Mouse (Mus musculus): ENCODE data around the gene Rnase11. TPM values are rescaled to one million over a fixed set of nuclear protein-coding genes. Genes with fewer than 3 reads are reported as not detected.

Gene Rnase11
- total and polyA plus RNA-seq, 3 experiments = not detected

- no peak within 1 kb of the TSS for H3K4me3 ChIP-seq (ENCODE audit: control insufficient read depth in 1 of 2, insufficient read depth in 1 of 2, low read depth in 2 of 2, low read length in 2 of 2)
- no peaks in the 10 kb centered on the region for H3K27me3 ChIP-seq (ENCODE audit: control insufficient read depth in 1 of 2, insufficient read depth in 2 of 2, low read length in 2 of 2)
- no peaks in the 10 kb centered on the region for H3K4me1 ChIP-seq (ENCODE audit: control insufficient read depth in 1 of 2, insufficient read depth in 2 of 2, low read length in 2 of 2)
- no peaks in the 10 kb centered on the region for H3K36me3 ChIP-seq (ENCODE audit: control insufficient read depth in 1 of 2, insufficient read depth in 2 of 2, low read length in 2 of 2)
- no peak within 1 kb of the TSS for H3K27ac ChIP-seq (ENCODE audit: control insufficient read depth, low read depth, low read length)
- no peak within 1 kb of the TSS for H3K9ac ChIP-seq (ENCODE audit: control insufficient read depth, low read depth, low read length, poor library complexity, severe bottlenecking)
- no peak for DNase-seq (ENCODE audit: low read depth, low spot score)
- H3K79me2 ChIP-seq (ENCODE audit: control insufficient read depth, insufficient read depth, low read length, poor library complexity) = no peaks in the 10 kb centered on the region
- no peaks in the 10 kb centered on the region for H3K9me3 ChIP-seq (replicated peaks; ENCODE audit: insufficient read depth, low read length)
- TF ChIP-seq POLR2AphosphoS5 (IDR thresholded peaks at IDR 0.05; ENCODE audit: borderline replicate concordance, low read depth, low read length) = no peak
- TF ChIP-seq ZNF384 (IDR thresholded peaks at IDR 0.05; ENCODE audit: low read depth, low read length) = no peak
- TF ChIP-seq ZC3H11A (IDR thresholded peaks at IDR 0.05; ENCODE audit: low read depth, low read length) = no peak
- TF ChIP-seq JUND (IDR thresholded peaks at IDR 0.05; ENCODE audit: low read depth, low read length) = no peak
- TF ChIP-seq EP300 (IDR thresholded peaks at IDR 0.05; ENCODE audit: low read depth in 1 of 2, low read length in 2 of 2) = no peak
- no peak for TF ChIP-seq RAD21 (IDR thresholded peaks at IDR 0.05; ENCODE audit: low read depth, low read length)
- TF ChIP-seq SIN3A (IDR thresholded peaks at IDR 0.05; ENCODE audit: low read length) = no peak
- TF ChIP-seq MAZ (IDR thresholded peaks at IDR 0.05; ENCODE audit: low read depth, low read length) = no peak
- TF ChIP-seq MXI1 (IDR thresholded peaks at IDR 0.05; ENCODE audit: low read depth, low read length) = no peak
- no peak for TF ChIP-seq USF2 (IDR thresholded peaks at IDR 0.05; ENCODE audit: borderline replicate concordance in 1 of 2, insufficient read depth in 1 of 2, low read depth in 1 of 2, low read length in 2 of 2)
- TF ChIP-seq MYB (IDR thresholded peaks at IDR 0.05; ENCODE audit: low read depth, low read length) = no peak
Measured at GRCm38 (mm10) chr14:51007152-51007801, 42.7 kb downstream of the Rnase11 start, which contains the start of gene Rnase10. Rnase10 (plus strand) TSS chr14:51007751.

Other genes with a start within 250 kb of the Rnase11 start
- 23.3 and 28.3 TPM in 2 replicates for gene Ccnb1ip1, start 242.4 kb downstream of the Rnase11 start, total RNA-seq (2012; rRNA removed)
- 10 to 100 TPM in 1 of 2 experiments, not detected in 1; 27.6 TPM for gene Ccnb1ip1, start 242.4 kb downstream of the Rnase11 start, polyA plus RNA-seq (2012; ENCODE audit: insufficient read depth in 1 of 2, insufficient read length in 2 of 2, low read depth in 1 of 2, low replicate concordance in 2 of 2, missing spikeins in 1 of 2)
- 65.6 and 81.1 TPM in 2 replicates for gene Parp2, start 242.3 kb downstream of the Rnase11 start, total RNA-seq (2012; rRNA removed)
- gene Parp2, start 242.3 kb downstream of the Rnase11 start, polyA plus RNA-seq (2012; ENCODE audit: insufficient read depth in 1 of 2, insufficient read length in 2 of 2, low read depth in 1 of 2, low replicate concordance in 2 of 2, missing spikeins in 1 of 2) = 10 to 100 TPM in 1 of 2 experiments, not detected in 1; 83.2 TPM
- gene Tep1, start 179.6 kb downstream of the Rnase11 start, total RNA-seq (2012; rRNA removed) = 19.5 and 36.8 TPM in 2 replicates
- 10 to 100 TPM in 1 of 2 experiments, not detected in 1; 13.7 TPM for gene Tep1, start 179.6 kb downstream of the Rnase11 start, polyA plus RNA-seq (2012; ENCODE audit: insufficient read depth in 1 of 2, insufficient read length in 2 of 2, low read depth in 1 of 2, low replicate concordance in 2 of 2, missing spikeins in 1 of 2)
- gene Klhl33, start 152.7 kb downstream of the Rnase11 start, total RNA-seq (2012; rRNA removed) = not detected in 2 replicates
- gene Klhl33, start 152.7 kb downstream of the Rnase11 start, polyA plus RNA-seq (2012; ENCODE audit: insufficient read depth in 1 of 2, insufficient read length in 2 of 2, low read depth in 1 of 2, low replicate concordance in 2 of 2, missing spikeins in 1 of 2) = under 1 TPM in 1 of 2 experiments, not detected in 1; 0.01 TPM
- 28.0 and 29.6 TPM in 2 replicates for gene Osgep, start 125.3 kb downstream of the Rnase11 start, total RNA-seq (2012; rRNA removed)
- 10 to 100 TPM in 1 of 2 experiments, not detected in 1; 45.1 TPM for gene Osgep, start 125.3 kb downstream of the Rnase11 start, polyA plus RNA-seq (2012; ENCODE audit: insufficient read depth in 1 of 2, insufficient read length in 2 of 2, low read depth in 1 of 2, low replicate concordance in 2 of 2, missing spikeins in 1 of 2)
- 123 and 129 TPM in 2 replicates for gene Apex1, start 125.2 kb downstream of the Rnase11 start, total RNA-seq (2012; rRNA removed)
- 100 to 1,000 TPM in 1 of 2 experiments, not detected in 1; 155 TPM for gene Apex1, start 125.2 kb downstream of the Rnase11 start, polyA plus RNA-seq (2012; ENCODE audit: insufficient read depth in 1 of 2, insufficient read length in 2 of 2, low read depth in 1 of 2, low replicate concordance in 2 of 2, missing spikeins in 1 of 2)
- gene Pip4p1, start 119.3 kb downstream of the Rnase11 start, total RNA-seq (2012; rRNA removed) = 10.5 and 12.2 TPM in 2 replicates
- 10 to 100 TPM in 1 of 2 experiments, not detected in 1; 21.6 TPM for gene Pip4p1, start 119.3 kb downstream of the Rnase11 start, polyA plus RNA-seq (2012; ENCODE audit: insufficient read depth in 1 of 2, insufficient read length in 2 of 2, low read depth in 1 of 2, low replicate concordance in 2 of 2, missing spikeins in 1 of 2)
- gene Pnp, start 119.1 kb downstream of the Rnase11 start, total RNA-seq (2012; rRNA removed) = 46.7 and 49.7 TPM in 2 replicates
- 100 to 1,000 TPM in 1 of 2 experiments, 10 to 100 TPM in 1; 36.2 to 302 TPM for gene Pnp, start 119.1 kb downstream of the Rnase11 start, polyA plus RNA-seq (2012; ENCODE audit: insufficient read depth in 1 of 2, insufficient read length in 2 of 2, low read depth in 1 of 2, low replicate concordance in 2 of 2, missing spikeins in 1 of 2)
- 11.7 and 14.5 TPM in 2 replicates for gene Gm49342, start 105.6 kb downstream of the Rnase11 start, total RNA-seq (2012; rRNA removed)
- 10 to 100 TPM in 1 of 2 experiments, not detected in 1; 45.2 TPM for gene Gm49342, start 105.6 kb downstream of the Rnase11 start, polyA plus RNA-seq (2012; ENCODE audit: insufficient read depth in 1 of 2, insufficient read length in 2 of 2, low read depth in 1 of 2, low replicate concordance in 2 of 2, missing spikeins in 1 of 2)
- 0.65 and 0.85 TPM in 2 replicates for gene Pnp2, start 94.2 kb downstream of the Rnase11 start, total RNA-seq (2012; rRNA removed)
- gene Pnp2, start 94.2 kb downstream of the Rnase11 start, polyA plus RNA-seq (2012; ENCODE audit: insufficient read depth in 1 of 2, insufficient read length in 2 of 2, low read depth in 1 of 2, low replicate concordance in 2 of 2, missing spikeins in 1 of 2) = 1 to 10 TPM in 1 of 2 experiments, not detected in 1; 1.7 TPM
- gene Rnase10, start 42.4 kb downstream of the Rnase11 start, total RNA-seq (2012; rRNA removed) = not detected in 2 replicates
- not detected for gene Rnase10, start 42.4 kb downstream of the Rnase11 start, polyA plus RNA-seq (2012; ENCODE audit: insufficient read depth in 1 of 2, insufficient read length in 2 of 2, low read depth in 1 of 2, low replicate concordance in 2 of 2, missing spikeins in 1 of 2)
- gene Rnase9, start 8.3 kb downstream of the Rnase11 start, total RNA-seq (2012; rRNA removed) = not detected in 2 replicates
- not detected for gene Rnase9, start 8.3 kb downstream of the Rnase11 start, polyA plus RNA-seq (2012; ENCODE audit: insufficient read depth in 1 of 2, insufficient read length in 2 of 2, low read depth in 1 of 2, low replicate concordance in 2 of 2, missing spikeins in 1 of 2)
- not detected in 2 replicates for gene Rnase12, start 7.5 kb upstream of the Rnase11 start, total RNA-seq (2012; rRNA removed)
- not detected for gene Rnase12, start 7.5 kb upstream of the Rnase11 start, polyA plus RNA-seq (2012; ENCODE audit: insufficient read depth in 1 of 2, insufficient read length in 2 of 2, low read depth in 1 of 2, low replicate concordance in 2 of 2, missing spikeins in 1 of 2)
- not detected in 2 replicates for gene Olfr750, start 24.3 kb upstream of the Rnase11 start, total RNA-seq (2012; rRNA removed)
- gene Olfr750, start 24.3 kb upstream of the Rnase11 start, polyA plus RNA-seq (2012; ENCODE audit: insufficient read depth in 1 of 2, insufficient read length in 2 of 2, low read depth in 1 of 2, low replicate concordance in 2 of 2, missing spikeins in 1 of 2) = not detected
- gene Rnase4, start 40.9 kb upstream of the Rnase11 start, total RNA-seq (2012; rRNA removed) = not detected in 2 replicates
- under 1 TPM in 1 of 2 experiments, not detected in 1; 0.18 TPM for gene Rnase4, start 40.9 kb upstream of the Rnase11 start, polyA plus RNA-seq (2012; ENCODE audit: insufficient read depth in 1 of 2, insufficient read length in 2 of 2, low read depth in 1 of 2, low replicate concordance in 2 of 2, missing spikeins in 1 of 2)
- gene Ang, start 41.0 kb upstream of the Rnase11 start, total RNA-seq (2012; rRNA removed) = not detected in 2 replicates
- not detected for gene Ang, start 41.0 kb upstream of the Rnase11 start, polyA plus RNA-seq (2012; ENCODE audit: insufficient read depth in 1 of 2, insufficient read length in 2 of 2, low read depth in 1 of 2, low replicate concordance in 2 of 2, missing spikeins in 1 of 2)
- gene Eddm3b, start 64.3 kb upstream of the Rnase11 start, total RNA-seq (2012; rRNA removed) = not detected in 2 replicates
- gene Eddm3b, start 64.3 kb upstream of the Rnase11 start, polyA plus RNA-seq (2012; ENCODE audit: insufficient read depth in 1 of 2, insufficient read length in 2 of 2, low read depth in 1 of 2, low replicate concordance in 2 of 2, missing spikeins in 1 of 2) = not detected
- 65.0 and 73.4 TPM in 2 replicates for gene Rnase6, start 73.7 kb upstream of the Rnase11 start, total RNA-seq (2012; rRNA removed)
- gene Rnase6, start 73.7 kb upstream of the Rnase11 start, polyA plus RNA-seq (2012; ENCODE audit: insufficient read depth in 1 of 2, insufficient read length in 2 of 2, low read depth in 1 of 2, low replicate concordance in 2 of 2, missing spikeins in 1 of 2) = 10 to 100 TPM in 1 of 2 experiments, not detected in 1; 49.2 TPM
- not detected in 2 replicates for gene Rnase1, start 96.6 kb upstream of the Rnase11 start, total RNA-seq (2012; rRNA removed)
- under 1 TPM in 1 of 2 experiments, not detected in 1; 0.07 TPM for gene Rnase1, start 96.6 kb upstream of the Rnase11 start, polyA plus RNA-seq (2012; ENCODE audit: insufficient read depth in 1 of 2, insufficient read length in 2 of 2, low read depth in 1 of 2, low replicate concordance in 2 of 2, missing spikeins in 1 of 2)
- not detected in 2 replicates for gene Rnase2b, start 112.1 kb upstream of the Rnase11 start, total RNA-seq (2012; rRNA removed)
- gene Rnase2b, start 112.1 kb upstream of the Rnase11 start, polyA plus RNA-seq (2012; ENCODE audit: insufficient read depth in 1 of 2, insufficient read length in 2 of 2, low read depth in 1 of 2, low replicate concordance in 2 of 2, missing spikeins in 1 of 2) = not detected
- not detected in 2 replicates for gene Ang2, start 149.0 kb upstream of the Rnase11 start, total RNA-seq (2012; rRNA removed)
- gene Ang2, start 149.0 kb upstream of the Rnase11 start, polyA plus RNA-seq (2012; ENCODE audit: insufficient read depth in 1 of 2, insufficient read length in 2 of 2, low read depth in 1 of 2, low replicate concordance in 2 of 2, missing spikeins in 1 of 2) = not detected
- not detected in 2 replicates for gene Ear14, start 153.2 kb upstream of the Rnase11 start, total RNA-seq (2012; rRNA removed)
- not detected for gene Ear14, start 153.2 kb upstream of the Rnase11 start, polyA plus RNA-seq (2012; ENCODE audit: insufficient read depth in 1 of 2, insufficient read length in 2 of 2, low read depth in 1 of 2, low replicate concordance in 2 of 2, missing spikeins in 1 of 2)
- gene Rnase2a, start 205.9 kb upstream of the Rnase11 start, total RNA-seq (2012; rRNA removed) = not detected in 2 replicates
- gene Rnase2a, start 205.9 kb upstream of the Rnase11 start, polyA plus RNA-seq (2012; ENCODE audit: insufficient read depth in 1 of 2, insufficient read length in 2 of 2, low read depth in 1 of 2, low replicate concordance in 2 of 2, missing spikeins in 1 of 2) = not detected

All from MEL (cell line).